Mouse (Mus musculus) spleen, embryonic (tissue): ENCODE data around the gene Snx8.

Experiments
- CTCF ChIA-PET: fragments of 350-600 bp; sonication (Branson Sonifier 250); formaldehyde crosslinking; loops from one replicate; lab custom pipeline; 2022; lab: Charles Lee

Snx8 gene

DNA sequence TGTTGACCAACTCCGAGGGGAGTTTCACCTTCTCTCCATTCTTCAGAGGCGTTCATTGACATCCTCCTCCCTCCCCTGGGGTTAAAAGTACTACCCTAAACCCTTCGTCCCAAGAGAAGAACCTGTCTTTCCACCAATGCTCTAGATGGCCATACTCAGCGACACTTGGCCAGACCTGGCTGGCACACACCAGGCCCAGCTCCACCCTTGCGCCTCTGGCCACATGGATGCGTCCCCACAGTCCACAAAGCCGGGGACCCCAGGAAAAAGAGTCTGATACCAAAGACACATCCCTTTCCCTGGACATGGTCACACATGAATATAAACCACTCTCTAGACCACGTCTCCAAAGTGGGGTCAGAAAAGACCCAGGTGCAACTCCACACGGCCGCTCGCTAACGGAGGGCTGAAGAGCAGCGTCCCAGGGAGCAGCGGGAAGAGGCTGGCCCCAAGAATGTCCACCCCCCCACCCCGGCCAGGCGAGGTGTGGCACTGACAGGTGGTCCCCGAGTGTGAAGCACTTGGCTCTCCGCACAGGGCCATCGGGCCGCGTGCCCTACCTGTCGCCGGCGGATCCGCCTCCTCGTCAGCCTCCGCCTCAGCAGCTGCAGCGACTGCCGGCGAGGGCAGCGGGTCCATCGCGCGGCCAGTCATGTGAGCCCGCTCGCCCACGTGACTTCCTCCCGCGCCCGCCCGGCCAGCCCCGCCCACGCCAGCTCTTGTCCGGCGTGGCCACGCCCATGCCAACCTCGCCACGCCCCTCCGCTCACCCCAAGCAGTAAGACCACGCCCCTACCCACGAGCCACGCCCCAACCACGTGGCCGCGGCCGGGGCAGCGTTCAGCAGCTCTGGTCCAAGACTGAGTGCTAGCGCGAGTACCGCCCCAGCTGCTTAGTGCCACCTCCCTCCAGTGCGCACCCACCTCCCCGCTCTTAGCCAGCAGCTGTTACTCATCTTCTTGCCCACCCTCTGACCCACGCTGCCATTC, at the start of gene Snx8:
Gene Snx8, minus strand, starts transcription at position 675 of the 989 bp plus-strand sequence.
- CTCF ChIA-PET = interaction anchor here (0.5 to 1.7 kb wide), 2 partner anchors 11 to 625 kb away, joined by 3 read pairs; no protein-coding TSS in a partner anchor

DNA sequence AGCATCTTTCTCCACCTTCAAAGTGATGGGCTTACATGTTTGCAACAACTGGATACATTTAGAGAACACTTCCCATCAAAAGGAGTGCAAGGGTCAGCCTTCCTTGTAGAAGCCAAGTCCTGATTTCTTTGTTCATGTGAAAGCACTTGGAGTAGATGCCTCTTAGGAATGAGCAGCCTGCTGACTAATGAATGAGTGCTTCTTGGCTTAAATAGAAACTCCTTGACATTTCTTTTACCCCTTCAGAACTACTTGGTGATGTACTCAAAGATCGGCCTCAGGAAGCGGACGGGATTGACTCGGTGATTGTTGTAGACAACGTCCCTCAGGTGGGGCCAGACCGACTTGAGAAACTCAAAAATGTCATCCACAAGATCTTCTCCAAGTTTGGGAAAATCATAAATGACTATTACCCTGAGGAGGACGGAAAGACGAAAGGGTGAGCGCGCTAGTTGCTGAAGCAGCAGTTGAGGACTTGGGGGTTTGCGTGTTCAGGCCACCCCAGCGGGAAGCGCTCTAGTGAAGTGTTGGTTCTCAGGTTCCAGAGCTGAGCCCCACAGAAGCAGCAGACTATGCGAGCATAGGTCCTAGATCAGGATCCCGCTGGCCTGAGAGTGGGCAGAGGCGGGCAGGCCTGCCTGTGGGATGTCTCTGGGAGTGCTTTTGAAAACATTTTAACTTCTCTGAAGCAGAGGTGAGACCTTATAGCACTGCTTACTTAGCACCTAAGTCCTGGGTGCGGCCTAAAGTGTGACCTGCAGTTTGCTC, 36.1 kb upstream of the Snx8 start:
- CTCF ChIA-PET = no interaction called here

DNA sequence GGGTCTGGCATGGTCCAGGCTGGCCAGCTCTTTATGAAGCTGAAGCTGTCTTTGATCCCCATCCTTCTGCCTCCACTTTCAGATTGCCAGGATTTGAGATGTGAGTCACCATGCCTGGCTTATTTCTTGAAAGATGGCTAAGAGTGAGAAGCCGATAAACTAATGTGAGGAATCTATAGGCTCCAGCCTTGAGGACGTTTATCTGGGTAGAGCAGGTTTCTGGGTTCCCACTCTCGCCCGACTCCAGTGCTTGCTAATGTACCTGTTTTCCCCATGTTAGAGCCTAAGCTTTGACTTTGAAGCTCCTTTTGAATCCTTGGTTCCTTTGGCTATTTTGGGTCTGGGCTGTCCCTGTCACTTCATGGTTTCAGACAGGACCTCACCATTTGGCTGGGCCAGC, 31.6 kb upstream of the Snx8 start:
- CTCF ChIA-PET = interaction anchor here (0.7 kb wide), 1 partner anchor 87 kb away, joined by 3 read pairs; no protein-coding TSS in a partner anchor

DNA sequence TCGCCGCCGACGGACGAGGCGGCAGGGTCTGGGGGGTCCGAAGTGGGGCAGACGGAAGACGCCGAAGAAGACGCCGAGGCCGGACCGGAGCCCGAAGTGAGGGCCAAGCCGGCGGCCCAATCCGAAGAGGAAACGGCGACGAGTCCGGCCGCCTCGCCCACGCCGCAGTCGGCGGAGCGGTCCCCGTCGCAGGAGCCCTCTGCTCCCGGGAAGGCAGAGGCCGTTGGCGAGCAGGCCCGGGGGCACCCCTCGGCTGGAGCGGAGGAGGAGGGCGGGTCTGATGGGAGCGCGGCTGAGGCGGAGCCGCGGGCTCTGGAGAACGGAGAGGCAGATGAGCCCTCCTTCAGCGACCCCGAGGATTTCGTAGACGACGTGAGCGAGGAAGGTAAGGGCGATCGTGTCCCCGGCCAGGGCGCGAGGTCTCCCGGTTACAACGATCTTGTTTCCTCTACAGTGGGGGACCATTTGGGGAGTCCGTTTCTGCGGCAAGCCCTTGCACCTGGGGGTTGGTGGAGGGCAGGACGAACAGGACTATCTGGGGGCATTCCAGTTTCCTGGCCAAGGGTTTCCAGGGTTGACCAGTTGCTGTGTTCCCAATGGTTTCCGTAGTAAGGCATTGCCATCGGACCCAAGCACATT, 30.5 kb upstream of the Snx8 start:
- CTCF ChIA-PET = no interaction called here

DNA sequence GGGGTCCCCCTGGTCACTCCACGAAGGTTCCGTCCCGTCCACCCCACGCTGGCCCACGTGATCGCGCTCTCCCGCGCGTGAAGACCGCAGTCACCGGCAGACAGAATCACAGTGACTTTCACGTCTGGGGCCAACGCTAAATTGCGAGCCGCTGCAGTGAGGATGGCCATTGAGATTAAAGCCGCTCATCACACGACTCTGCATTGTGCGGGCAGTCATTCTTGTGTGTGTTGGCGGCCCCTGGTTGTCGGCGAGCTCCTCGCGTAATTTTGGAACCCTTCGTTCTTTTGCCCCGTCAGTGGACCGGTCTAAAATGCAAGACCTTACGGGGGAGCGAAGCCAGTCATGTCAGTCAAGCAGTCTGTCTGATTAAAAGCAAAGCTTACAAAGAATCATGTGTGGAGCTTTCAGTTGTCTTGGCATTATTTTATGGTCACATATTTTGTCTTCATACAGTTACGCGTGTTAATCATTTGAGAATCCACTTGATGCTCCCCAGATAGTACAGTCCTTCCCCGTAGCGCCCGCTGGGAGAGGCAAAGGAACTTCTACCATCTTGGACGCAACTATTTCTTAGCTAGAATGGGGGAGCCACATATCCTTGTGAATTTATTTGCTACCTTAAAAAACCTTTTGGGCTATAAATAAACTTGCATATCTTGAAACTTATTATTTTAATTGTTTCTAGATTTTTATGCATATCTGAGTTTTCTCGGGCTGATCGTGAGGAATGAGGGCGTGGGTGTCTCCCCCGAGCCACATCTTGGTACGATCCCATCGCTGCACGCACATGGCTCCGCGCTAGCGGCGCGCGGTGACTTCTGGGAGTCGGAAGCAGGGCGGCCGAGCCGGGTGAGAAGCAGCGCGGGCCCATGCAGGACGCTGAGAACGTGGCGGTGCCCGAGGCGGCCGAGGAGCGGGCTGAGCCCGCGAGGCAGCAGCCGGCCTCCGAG, 29.7 kb upstream of the Snx8 start, which contains the start of gene Eif3b:
Gene Eif3b, plus strand, starts transcription at position 840 of the 953 bp plus-strand sequence.
- CTCF ChIA-PET = interaction anchor here (0.7 to 1.0 kb wide), 3 partner anchors 83 to 295 kb away, joined by 3 read pairs; no protein-coding TSS in a partner anchor

DNA sequence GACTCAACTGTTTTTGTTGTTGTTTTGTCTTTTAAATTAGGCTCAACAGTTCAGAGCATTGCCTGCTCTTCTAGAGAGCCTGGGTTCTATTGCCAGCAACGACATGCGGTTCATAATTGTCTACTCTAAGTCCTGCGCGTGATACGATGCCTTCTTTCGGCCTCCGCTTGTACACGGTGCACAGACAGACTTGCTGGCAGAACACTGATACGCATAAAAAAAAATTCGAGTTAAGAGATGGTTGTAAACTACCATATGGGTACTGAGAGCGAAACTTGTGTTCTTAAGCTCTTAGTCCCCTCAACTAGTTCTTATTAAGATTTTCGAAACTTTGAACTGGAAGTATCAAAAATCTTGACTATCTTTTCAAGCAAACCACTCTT, 29.0 kb upstream of the Snx8 start:
- CTCF ChIA-PET = interaction anchor here (0.7 to 1.0 kb wide), 3 partner anchors 83 to 296 kb away, joined by 3 read pairs; no protein-coding TSS in a partner anchor

DNA sequence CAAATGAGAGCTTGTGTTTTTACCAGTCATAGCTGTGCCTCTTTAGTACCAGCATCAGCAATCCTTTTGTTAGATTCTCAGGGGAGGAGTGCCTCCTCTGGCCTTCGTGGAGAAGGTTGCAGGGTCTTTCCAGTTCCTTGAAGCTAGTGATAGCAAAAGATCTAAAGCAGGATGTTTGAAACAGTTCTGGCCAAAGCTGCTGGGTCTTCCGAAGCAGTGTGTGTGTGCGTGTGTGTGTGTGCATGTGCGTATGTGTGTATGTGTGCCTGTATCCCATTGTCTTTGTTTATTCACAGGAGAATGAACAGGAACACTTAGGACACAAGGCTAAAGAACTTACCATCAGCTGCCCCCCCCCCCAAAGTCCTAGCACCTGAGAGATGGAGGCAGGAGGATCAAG, 25.6 kb upstream of the Snx8 start:
- CTCF ChIA-PET = interaction anchor here (0.7 kb wide), 1 partner anchor 630 kb away, joined by 3 read pairs; no protein-coding TSS in a partner anchor

DNA sequence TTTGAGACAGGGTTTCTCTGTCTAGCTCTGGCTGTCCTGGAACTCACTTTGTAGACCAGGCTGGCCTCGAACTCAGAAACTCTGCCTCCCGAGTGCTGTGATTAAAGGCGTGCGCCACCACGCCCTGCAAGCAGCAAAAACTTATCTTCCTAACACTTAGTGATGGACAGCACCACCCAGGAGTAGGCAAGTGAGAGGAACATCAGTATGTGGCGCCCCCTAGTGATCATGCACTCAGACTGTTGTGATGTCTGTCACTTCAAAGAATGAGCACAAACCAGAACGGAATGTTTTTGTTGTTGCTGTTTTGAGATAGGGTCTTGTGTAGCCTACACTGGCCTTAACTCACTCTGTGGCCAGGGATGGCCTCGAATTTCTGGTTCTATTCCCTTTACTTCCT, 22.3 kb upstream of the Snx8 start:
- CTCF ChIA-PET = no interaction called here

DNA sequence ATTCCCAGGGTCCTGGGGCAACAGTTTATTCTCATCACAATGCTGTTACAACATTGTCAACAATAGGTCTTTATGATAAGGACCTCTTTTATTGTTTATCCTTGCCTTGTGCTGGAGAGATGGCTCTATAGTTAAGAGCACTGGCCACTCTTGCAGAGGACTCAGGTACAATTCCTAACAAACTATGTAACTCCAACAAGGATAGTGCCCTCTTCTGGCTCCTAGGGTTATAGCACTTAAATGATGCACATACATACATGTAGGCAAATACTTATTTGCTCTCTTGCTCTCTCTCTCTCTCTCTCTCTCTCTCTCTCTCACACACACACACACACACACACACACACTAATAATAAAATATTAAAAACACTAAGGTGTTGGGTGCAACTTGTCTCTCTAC, 19.7 kb upstream of the Snx8 start:
- CTCF ChIA-PET = interaction anchor here (0.7 kb wide), 1 partner anchor 141 kb away, joined by 4 read pairs; no protein-coding TSS in a partner anchor

DNA sequence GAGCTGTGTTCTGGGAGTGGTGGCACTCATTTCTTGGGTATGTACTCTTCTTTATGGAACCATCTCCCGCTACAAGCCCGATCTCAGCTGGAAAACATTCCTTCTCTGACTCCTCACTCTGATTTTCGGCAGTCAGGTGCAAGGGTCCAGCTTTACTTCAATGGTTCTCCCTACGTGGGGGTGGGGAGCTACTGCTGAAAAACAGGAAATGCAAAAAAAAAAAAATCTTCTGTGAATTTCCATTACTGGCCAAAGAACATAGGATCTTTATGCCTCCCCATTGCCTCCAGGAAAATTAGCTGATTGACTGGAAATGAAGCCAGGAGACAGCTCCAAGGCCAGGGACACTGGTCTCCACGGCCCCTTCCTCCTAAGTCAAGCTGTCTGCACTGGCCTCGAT, 17.6 kb upstream of the Snx8 start:
- CTCF ChIA-PET = no interaction called here

DNA sequence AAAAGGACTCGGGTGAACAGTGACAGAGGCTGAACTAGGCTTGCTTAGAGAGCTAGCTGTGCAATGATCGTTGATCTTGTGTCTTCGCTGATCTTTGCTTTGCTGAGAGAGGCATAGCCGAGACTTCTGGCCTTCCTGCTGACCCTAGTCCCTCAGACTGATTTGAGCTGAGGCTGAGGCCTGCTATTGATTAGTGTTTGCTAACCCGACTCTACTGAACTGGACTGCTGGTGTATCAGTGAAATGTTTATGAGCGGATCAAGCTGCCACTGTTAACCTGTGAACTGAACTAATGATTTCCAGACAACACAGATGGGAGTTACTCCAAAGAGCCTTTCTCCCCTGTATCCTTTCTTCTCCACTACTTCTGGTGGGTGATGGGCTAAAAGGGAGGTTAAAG, 16.1 kb upstream of the Snx8 start:
- CTCF ChIA-PET = no interaction called here

DNA sequence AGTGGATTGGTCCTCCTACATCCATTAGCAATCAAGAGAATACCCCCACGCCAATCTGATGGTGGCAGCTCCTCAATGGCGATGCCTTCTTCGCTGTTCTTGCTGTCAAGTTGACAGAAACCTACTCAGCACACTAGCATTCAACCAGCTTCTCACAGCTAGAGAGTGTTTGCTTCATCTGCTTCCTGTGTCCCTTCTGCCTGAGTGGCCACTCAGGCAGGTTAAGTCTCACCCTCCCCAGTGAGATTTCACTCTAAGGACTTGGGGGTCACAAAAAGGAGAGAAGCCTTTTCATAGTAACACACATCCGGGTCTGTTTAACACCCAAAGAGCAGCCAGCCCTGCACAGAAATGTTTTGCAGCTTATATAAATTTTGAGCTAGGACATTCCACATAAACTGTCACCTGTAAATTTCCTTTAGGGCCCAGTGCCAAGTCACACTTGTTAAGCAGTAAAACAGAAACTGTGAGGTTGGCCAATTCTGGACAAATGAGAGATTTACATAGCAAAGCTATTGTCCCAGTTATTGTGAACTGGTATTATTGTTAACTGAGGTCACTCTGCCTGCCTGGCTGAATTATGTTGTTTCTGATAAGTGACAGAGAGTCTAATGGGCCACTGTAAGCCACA, 13.7 kb upstream of the Snx8 start:
- CTCF ChIA-PET = no interaction called here

DNA sequence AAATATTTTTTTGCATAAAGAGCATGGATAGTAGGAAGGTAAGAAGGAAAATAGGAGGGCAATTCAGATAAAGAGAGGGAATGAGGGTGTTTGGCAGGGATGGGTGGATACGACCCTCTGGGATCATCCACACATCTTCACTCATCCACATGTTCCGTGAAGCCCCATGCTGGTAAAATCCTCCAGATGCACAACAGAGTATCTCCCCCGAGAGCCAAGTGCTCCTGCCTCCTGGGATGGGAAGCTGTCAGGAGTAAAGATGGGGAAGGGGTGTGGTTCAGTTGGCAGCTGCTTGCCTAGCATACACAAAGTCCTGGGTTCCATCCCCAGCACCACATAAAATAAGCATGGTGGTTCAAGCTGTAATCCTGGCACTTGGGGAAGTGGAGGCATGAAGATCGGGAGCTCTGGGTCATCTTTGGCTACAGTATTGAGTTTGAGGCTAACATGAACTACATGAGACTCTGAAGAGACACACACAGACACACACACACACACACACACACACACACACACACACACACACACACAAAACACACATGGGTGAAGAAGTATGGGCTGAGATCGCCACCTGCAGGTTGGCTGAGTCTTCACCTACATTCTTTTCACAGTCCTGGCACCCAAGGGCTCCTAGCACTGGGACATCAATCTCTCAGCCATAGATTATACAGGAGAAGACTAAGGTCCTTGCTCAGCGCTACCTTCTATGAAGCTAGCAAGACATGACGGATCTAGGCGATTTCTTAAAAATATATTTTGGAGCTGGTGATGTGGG, 7.3 kb upstream of the Snx8 start:
- CTCF ChIA-PET = interaction anchor here (0.6 to 1.6 kb wide), 7 partner anchors 54 to 1144 kb away, joined by 3 to 10 read pairs (median 5); no protein-coding TSS in a partner anchor

DNA sequence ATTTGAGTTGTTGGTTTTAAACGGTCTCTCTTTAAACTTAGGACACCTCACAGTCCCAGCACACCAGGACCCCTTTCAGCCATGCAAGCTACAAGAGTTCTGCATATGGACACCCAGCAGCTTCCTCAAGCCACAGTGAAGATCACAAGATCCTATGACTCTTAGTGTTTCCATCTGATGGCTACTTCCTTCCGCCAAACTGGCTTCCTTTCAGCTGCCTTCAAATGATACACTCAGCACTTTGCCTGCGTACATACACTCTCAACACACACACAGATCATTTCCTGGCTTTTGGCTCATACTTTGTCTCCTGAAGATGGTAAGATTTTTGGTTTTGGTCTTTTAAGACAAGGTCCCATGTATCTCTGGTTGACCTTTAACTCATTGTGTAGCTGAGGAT, 3.6 kb upstream of the Snx8 start:
- CTCF ChIA-PET = no interaction called here

DNA sequence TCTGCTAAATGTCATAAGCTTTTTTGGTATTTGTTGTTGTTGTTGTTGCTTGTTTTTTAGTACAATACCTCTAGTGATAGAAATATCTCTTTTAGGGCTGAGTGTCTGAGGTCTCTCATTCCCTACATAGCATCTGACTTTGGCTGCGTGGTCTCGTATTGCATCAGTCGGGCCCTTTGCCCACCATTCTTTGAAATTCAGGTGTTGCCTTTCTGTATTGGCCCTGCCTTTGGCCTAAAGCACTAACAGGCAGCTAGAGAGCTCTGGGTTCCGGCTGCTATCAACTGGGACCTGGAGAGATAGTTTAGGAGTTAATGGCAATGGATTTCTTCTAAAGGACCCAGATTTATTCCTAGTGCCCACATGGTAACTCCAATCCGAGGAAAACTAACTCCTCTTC, 2.9 kb upstream of the Snx8 start:
- CTCF ChIA-PET = no interaction called here

DNA sequence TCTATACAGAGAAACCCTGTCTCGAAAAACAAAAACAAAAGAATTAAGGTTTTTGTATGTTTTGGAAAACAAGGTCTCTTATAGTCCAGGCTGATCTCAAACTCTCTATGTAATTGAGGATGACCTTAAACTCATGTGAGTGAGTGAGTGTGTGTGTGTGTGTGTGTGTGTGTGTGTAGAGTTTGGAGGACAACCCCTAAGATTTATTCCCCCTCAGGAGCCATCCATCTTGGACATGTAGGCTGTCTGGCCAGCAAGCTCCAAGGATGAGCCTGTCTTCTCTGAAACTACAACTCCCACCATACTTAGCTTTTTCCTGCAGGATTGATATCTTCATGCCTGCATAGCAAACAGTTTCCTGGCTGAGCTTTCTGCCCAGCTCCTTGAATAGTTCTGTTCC, 2.4 kb upstream of the Snx8 start:
- CTCF ChIA-PET = no interaction called here

DNA sequence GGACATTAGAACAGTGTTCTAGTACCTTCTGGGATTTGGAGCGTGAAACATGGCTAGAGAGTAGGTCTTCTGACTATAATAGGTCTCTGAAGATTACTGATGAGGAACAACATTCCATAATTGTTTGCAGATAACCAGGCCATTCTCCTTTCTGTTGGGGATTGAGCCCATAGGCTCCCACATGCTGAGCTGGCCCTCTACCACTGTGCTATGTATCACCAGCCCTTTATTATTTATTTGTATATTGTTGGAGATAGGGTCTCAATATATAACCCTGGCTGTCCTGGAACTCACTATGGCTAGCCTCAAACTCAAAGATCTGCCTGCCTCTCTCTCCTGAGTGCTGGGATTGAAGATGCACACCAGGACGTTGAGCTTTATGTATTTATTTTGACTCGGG, 585 bp upstream of the Snx8 start:
- CTCF ChIA-PET = no interaction called here

DNA sequence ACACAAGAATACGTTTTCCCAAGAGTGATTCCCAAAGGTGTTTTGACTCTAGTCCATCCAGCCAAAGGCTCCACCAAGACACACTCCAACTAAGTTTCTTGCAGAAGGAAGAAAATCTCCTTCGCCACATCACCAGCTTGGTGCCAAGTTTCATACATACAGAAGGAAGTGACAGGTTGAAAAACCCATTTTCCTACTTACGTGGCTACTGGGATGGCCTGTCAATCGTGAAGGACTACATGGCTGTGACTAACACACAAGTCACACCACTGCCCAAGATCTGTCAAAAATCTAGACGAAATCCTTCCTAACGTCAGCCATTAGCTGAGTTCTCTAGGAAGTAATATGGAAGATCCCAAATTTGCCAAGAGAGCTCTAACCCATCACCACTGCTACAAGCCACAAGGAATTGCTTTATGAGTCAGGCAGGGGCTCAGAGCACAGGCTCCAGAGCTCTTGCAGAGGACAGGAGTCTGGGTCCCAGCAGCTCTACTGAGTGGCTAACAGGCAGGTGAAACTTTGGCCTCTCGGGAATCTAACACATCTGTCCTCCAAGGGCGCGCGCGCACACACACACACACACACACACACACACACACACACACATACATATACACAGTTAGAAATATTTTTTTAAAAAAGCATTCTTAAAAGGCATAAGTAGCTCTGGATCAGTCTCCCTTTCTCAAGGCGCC, 1.1 kb downstream of the Snx8 start:
- CTCF ChIA-PET = interaction anchor here (0.5 to 1.7 kb wide), 4 partner anchors 9 to 626 kb away, joined by 3 read pairs; no protein-coding TSS in a partner anchor
